Mouse (Mus musculus): ENCODE measurements around the gene Palm2. TPM values are rescaled to one million over a fixed set of nuclear protein-coding genes. Genes with fewer than 3 reads are reported as not detected.

Gene Palm2
- total RNA-seq, 2 experiments from 2014 or later = 0.54 to 1.9 TPM

- DNase-seq = no peak
Measured at GRCm38 (mm10) chr4:57569711-57570110, 135.7 kb downstream of the Palm2 start.

GRCm38 (mm10) chr4:57570229-57570628, 136.2 kb downstream of the Palm2 start:
- DNase-seq = no peak

GRCm38 (mm10) chr4:57574181-57574580, 140.1 kb downstream of the Palm2 start:
- no peak for DNase-seq

- no peak for DNase-seq
Measured at GRCm38 (mm10) chr4:57574646-57575045, 140.6 kb downstream of the Palm2 start.

GRCm38 (mm10) chr4:57575686-57576085, 141.6 kb downstream of the Palm2 start:
- DNase-seq = no peak

GRCm38 (mm10) chr4:57576095-57576494, 142.0 kb downstream of the Palm2 start:
- no peak for DNase-seq

- no peak for DNase-seq
Measured at GRCm38 (mm10) chr4:57579683-57580082, 145.6 kb downstream of the Palm2 start.

- DNase-seq = no peak
Measured at GRCm38 (mm10) chr4:57585281-57585800, 151.3 kb downstream of the Palm2 start.

- DNase-seq = no peak
Measured at GRCm38 (mm10) chr4:57586933-57587658, 153.0 kb downstream of the Palm2 start.

- no peak for DNase-seq
Measured at GRCm38 (mm10) chr4:57588356-57588755, 154.3 kb downstream of the Palm2 start.

- DNase-seq = no peak
Measured at GRCm38 (mm10) chr4:57592751-57593150, 158.7 kb downstream of the Palm2 start.

- no peak for DNase-seq
Measured at GRCm38 (mm10) chr4:57599946-57600345, 165.9 kb downstream of the Palm2 start.

GRCm38 (mm10) chr4:57600685-57601457, 166.8 kb downstream of the Palm2 start:
- DNase-seq = no peak

- no peak for DNase-seq
Measured at GRCm38 (mm10) chr4:57601458-57601835, 167.4 kb downstream of the Palm2 start.

- no peak for DNase-seq
Measured at GRCm38 (mm10) chr4:57601903-57602617, 168.0 kb downstream of the Palm2 start.

GRCm38 (mm10) chr4:57606258-57606657, 172.2 kb downstream of the Palm2 start:
- no peak for DNase-seq

- DNase-seq = peak; percentile 57
Measured at GRCm38 (mm10) chr4:57607247-57607942, 173.3 kb downstream of the Palm2 start.

- DNase-seq = no peak
Measured at GRCm38 (mm10) chr4:57611303-57612077, 177.4 kb downstream of the Palm2 start.

GRCm38 (mm10) chr4:57612716-57613115, 178.7 kb downstream of the Palm2 start:
- no peak for DNase-seq

- DNase-seq = no peak
Measured at GRCm38 (mm10) chr4:57614686-57615085, 180.6 kb downstream of the Palm2 start.

- DNase-seq = no peak
Measured at GRCm38 (mm10) chr4:57618743-57619142, 184.7 kb downstream of the Palm2 start.
